Mouse (Mus musculus): ENCODE results near the gene Kcnj9. TPM values are rescaled to one million over a fixed set of nuclear protein-coding genes. Genes with fewer than 3 reads are reported as not detected.
A peak's percentile ranks its signal among the peaks of the same experiment; 100 is the strongest.

Gene Kcnj9
- polyA plus RNA-seq, 1 experiment from 2014 or later = 5.6 TPM

DNA sequence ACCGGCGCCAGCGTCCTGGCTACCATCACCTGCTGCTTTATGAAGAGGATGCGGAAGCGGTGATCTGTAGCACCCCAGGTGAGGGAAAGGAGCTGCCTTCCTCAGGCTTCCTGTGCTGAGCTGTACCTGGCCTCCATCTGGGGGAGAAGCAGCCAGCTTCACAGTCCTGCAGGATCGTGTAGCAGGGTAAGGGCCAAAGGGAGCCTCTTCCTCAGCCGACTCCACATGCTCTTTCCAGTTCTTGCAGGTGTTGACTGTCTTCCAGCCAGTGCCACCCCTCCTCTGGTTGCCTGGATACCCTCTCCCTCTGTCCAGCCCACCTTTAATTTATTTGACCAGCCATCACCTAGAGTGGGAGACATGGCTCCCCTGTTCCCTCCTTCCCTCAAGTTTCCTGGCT lies 9.8 kb downstream of the Kcnj9 start:
- Histone ChIP-seq H3K4me3 (ENCODE audit: low read length) (no peak overlapping the region), H3K27me3 (replicated peaks; ENCODE audit: control insufficient read depth, insufficient read depth, low read length) (no peaks in the 10 kb centered on the region), H3K4me2 (ENCODE audit: low read length) (no peak overlapping the region), H3K36me3 (ENCODE audit: control insufficient read depth, insufficient read depth, low read length) (peaks cover 2% of the 10 kb centered on the region; the same call in 1 of the 2 replicates), H3K27ac (ENCODE audit: low read depth, low read length) (peak overlapping the region; percentile 2; the same call in 1 of the 2 replicates), H3K9ac (ENCODE audit: low read depth, low read length) (no peak overlapping the region), H3K9me3 (ENCODE audit: control insufficient read depth, low read length) (no peaks in the 10 kb centered on the region), H3K4me1 (ENCODE audit: control insufficient read depth, insufficient read depth, low read depth, low read length) (peaks cover 13% of the 10 kb centered on the region; the same call in 1 of the 2 replicates)
- WGBS = 67% methylated on average over 7 of the region's 7 CpGs
- no peak for ATAC-seq

DNA sequence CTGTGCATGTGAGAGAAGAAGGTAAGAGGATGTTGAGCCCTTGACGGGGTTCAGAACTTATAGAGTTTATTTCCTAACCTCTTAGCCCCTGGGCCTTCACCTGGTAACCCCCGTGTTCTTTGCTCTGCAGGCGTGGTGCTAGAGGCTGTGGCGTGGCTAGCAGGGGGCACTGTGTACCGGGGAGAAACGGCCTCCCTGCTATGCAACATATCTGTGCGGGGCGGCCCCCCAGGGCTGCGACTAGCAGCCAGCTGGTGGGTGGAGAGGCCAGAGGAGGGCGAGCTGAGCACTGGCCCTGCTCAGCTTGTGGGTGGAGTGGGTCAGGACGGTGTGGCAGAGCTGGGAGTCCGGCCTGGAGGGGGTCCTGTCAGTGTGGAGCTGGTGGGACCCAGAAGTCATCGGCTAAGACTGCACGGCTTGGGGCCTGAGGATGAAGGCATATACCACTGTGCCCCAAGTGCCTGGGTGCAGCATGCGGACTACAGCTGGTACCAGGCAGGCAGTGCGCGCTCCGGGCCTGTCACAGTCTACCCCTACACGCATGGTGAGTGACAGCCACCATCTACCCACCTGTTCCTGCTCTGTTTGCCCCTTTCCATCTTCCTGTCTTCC lies 10.6 kb downstream of the Kcnj9 start:
- Histone ChIP-seq H3K4me2 (ENCODE audit: low read length) (no peak overlapping the region), H3K9ac (ENCODE audit: low read depth, low read length) (0 out of 2 replicates have a peak overlapping the region, but pooled peaks have one; percentile 6), H3K4me1 (ENCODE audit: control insufficient read depth, insufficient read depth, low read depth, low read length) (peaks cover 18% of the 10 kb centered on the region; the same call in 1 of the 2 replicates), H3K36me3 (ENCODE audit: control insufficient read depth, insufficient read depth, low read length) (peaks cover 2% of the 10 kb centered on the region; the same call in 1 of the 2 replicates), H3K4me3 (ENCODE audit: low read length) (no peak overlapping the region), H3K27me3 (replicated peaks; ENCODE audit: control insufficient read depth, insufficient read depth, low read length) (no peaks in the 10 kb centered on the region), H3K27ac (ENCODE audit: low read depth, low read length) (no peak overlapping the region), H3K9me3 (ENCODE audit: control insufficient read depth, low read length) (no peaks in the 10 kb centered on the region)
- no peak for ATAC-seq
- 63% methylated on average over 19 of the region's 19 CpGs for WGBS

DNA sequence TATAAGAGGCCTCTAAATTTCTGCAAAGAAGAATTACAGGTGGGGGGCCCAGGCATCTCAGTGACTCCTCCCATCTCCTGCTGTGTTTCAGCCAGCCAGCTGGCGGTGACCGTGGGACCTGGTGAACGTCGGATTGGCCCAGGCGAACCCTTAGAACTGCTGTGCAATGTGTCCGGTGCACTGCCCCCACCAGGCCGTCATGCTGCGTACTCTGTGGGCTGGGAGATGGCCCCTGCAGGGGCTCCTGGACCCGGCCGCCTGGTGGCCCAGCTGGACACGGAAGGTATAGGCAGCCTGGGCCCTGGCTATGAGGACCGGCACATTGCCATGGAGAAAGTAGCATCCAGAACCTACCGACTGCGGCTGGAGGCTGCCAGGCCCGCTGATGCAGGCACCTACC lies 11.2 kb downstream of the Kcnj9 start:
- H3K4me1 ChIP-seq (ENCODE audit: control insufficient read depth, insufficient read depth, low read depth, low read length) = peaks cover 22% of the 10 kb centered on the region
- H3K4me3 ChIP-seq (ENCODE audit: low read length) = no peak overlapping the region
- no peak overlapping the region for H3K27ac ChIP-seq (ENCODE audit: low read depth, low read length)
- no peak for ATAC-seq
- no peaks in the 10 kb centered on the region for H3K9me3 ChIP-seq (ENCODE audit: control insufficient read depth, low read length)
- H3K4me2 ChIP-seq (ENCODE audit: low read length) = no peak overlapping the region
- H3K27me3 ChIP-seq (replicated peaks; ENCODE audit: control insufficient read depth, insufficient read depth, low read length) = no peaks in the 10 kb centered on the region
- peaks cover 2% of the 10 kb centered on the region; the same call in 1 of the 2 replicates for H3K36me3 ChIP-seq (ENCODE audit: control insufficient read depth, insufficient read depth, low read length)
- H3K9ac ChIP-seq (ENCODE audit: low read depth, low read length) = no peak overlapping the region
- WGBS = 49% methylated on average over 15 of the region's 15 CpGs

- H3K27ac ChIP-seq (ENCODE audit: low read depth, low read length) = no peak overlapping the region
- H3K9me3 ChIP-seq (ENCODE audit: control insufficient read depth, low read length) = no peaks in the 10 kb centered on the region
- 60% methylated on average over 18 of the region's 18 CpGs for WGBS
- H3K4me1 ChIP-seq (ENCODE audit: control insufficient read depth, insufficient read depth, low read depth, low read length) = peaks cover 27% of the 10 kb centered on the region
- H3K4me3 ChIP-seq (ENCODE audit: low read length) = no peak overlapping the region
- H3K36me3 ChIP-seq (ENCODE audit: control insufficient read depth, insufficient read depth, low read length) = peaks cover 2% of the 10 kb centered on the region; the same call in 1 of the 2 replicates
- H3K9ac ChIP-seq (ENCODE audit: low read depth, low read length) = no peak overlapping the region
- no peaks in the 10 kb centered on the region for H3K27me3 ChIP-seq (replicated peaks; ENCODE audit: control insufficient read depth, insufficient read depth, low read length)
- no peak for ATAC-seq
- H3K4me2 ChIP-seq (ENCODE audit: low read length) = no peak overlapping the region
These were observed 11.7 kb downstream of the Kcnj9 start for GRCm38 (mm10) chr1:172317431-172317830.

DNA sequence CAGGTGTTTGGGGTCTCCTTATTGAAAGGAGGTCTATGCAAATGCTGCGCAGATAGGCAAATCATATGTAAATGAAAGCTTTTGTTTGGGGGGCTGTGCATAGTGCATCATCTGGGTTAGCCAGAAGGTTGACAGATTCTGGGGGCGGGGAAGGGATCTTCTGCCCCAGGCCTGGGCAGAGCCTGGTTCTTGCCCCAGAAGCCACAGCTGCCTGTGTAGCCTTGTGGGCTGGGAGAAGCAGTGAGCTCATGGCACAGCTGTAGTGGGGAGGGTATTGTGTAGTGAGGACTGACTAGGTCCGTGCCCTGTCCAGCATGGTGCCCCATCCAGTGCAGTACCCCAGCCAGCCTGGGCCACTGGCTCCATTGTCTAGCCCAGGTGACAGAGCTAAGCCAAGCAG lies 14.2 kb downstream of the Kcnj9 start:
- Histone ChIP-seq H3K9ac (ENCODE audit: low read depth, low read length) (peak overlapping the region; percentile 23; the same call in 1 of the 2 replicates), H3K9me3 (ENCODE audit: control insufficient read depth, low read length) (no peaks in the 10 kb centered on the region), H3K36me3 (ENCODE audit: control insufficient read depth, insufficient read depth, low read length) (peaks cover 2% of the 10 kb centered on the region; the same call in 1 of the 2 replicates), H3K4me1 (ENCODE audit: control insufficient read depth, insufficient read depth, low read depth, low read length) (peaks cover 35% of the 10 kb centered on the region), H3K27me3 (replicated peaks; ENCODE audit: control insufficient read depth, insufficient read depth, low read length) (no peaks in the 10 kb centered on the region), H3K4me3 (ENCODE audit: low read length) (no peak overlapping the region), H3K4me2 (ENCODE audit: low read length) (peak overlapping the region; percentile 27), H3K27ac (ENCODE audit: low read depth, low read length) (peak overlapping the region; percentile 42; the same call in 1 of the 2 replicates)
- WGBS = 22% methylated on average over 3 of the region's 3 CpGs
- ATAC-seq = peak; percentile 1; the same call in 1 of the 2 replicates

DNA sequence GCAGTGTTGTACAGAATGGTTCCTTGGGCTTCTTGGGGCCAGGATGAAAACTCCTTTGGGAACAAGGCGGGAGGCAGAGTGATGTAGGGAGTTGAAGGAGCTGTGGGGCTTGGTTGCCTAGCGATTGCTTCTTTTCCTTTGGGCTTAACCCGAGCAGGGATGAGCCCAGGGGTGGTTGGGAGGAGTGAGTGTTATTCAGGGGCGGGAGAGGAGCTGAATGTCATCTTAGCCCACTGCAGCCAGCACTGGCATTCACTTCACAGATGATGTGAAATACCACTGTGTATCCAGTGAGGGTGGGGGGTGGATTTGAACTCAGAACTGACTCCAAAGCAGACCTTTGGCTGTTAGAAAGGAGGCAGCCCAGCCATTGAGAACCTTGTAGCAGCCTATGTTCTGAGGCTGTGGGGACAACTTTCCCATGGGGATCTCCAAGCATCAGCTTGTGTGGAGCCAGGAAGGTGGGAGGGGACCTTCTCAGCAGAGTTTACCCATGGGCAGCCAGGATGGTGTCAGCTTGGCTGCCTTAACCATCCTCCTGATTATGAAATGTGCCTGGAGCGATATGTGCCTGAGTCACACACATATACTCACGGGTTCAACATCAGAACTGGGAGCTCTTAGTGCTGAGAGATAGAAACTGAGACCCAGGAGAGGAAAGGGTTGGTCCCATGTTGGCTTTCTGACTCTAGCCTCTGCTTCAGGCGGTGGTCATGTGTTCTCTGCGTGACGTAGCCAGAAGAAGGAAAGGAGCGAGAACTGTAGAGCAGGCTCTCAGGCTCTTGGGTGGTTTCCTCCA lies 15.3 kb downstream of the Kcnj9 start:
- no peak overlapping the region for H3K27ac ChIP-seq (ENCODE audit: low read depth, low read length)
- ATAC-seq = no peak
- peaks cover 2% of the 10 kb centered on the region; the same call in 1 of the 2 replicates for H3K36me3 ChIP-seq (ENCODE audit: control insufficient read depth, insufficient read depth, low read length)
- H3K9me3 ChIP-seq (ENCODE audit: control insufficient read depth, low read length) = no peaks in the 10 kb centered on the region
- no peak overlapping the region for H3K9ac ChIP-seq (ENCODE audit: low read depth, low read length)
- no peak overlapping the region for H3K4me3 ChIP-seq (ENCODE audit: low read length)
- WGBS = 53% methylated on average over 10 of the region's 10 CpGs
- H3K4me1 ChIP-seq (ENCODE audit: control insufficient read depth, insufficient read depth, low read depth, low read length) = peaks cover 42% of the 10 kb centered on the region
- H3K4me2 ChIP-seq (ENCODE audit: low read length) = peak overlapping the region; percentile 93
- H3K27me3 ChIP-seq (replicated peaks; ENCODE audit: control insufficient read depth, insufficient read depth, low read length) = no peaks in the 10 kb centered on the region

GRCm38 (mm10) chr1:172312768-172313561 lies 16.2 kb downstream of the Kcnj9 start:
- peaks cover 39% of the 10 kb centered on the region for H3K4me1 ChIP-seq (ENCODE audit: control insufficient read depth, insufficient read depth, low read depth, low read length)

DNA sequence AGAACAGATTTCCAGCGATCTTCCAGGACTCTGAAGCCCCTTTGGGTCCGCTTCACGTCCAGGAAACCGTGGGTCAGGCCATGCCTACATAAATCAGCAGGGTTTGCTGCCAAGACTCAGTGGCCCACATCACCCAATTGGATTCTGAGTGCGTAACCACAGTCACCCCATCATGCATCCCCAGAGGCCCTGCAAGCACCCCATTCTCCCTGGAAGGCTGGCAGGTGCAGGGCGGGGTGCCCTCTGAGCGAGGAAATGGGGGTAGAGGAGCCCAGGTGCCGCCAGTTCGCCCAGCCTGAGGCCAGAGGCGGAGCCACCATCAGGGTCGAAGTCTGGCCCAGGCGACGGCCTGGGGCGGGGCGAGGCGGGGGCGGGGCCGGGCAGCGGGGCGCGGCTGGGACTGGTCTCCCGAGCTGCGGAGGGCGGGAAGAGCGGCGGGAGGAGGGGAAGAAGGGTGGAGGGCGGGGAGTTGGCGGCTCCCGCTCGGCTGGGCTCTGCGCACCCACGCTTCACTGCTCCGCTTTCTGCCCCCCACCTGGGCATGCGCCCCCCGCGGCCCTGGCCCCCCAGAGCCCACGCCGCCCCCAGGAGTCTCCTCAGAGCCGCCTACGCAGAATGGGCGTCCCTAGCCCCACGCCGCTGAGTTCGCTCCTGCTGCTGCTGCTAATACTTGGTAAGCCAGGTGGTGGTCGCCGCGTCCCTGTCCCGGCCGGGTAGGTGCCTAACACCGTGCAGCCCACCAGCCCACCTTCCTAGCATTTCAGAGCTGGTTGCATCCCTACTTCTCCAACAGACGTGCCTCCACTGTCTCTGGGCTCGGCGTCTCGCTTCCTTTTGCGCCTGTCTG lies 17.0 kb downstream of the Kcnj9 start:
- peak; percentile 66 for ATAC-seq
- no peaks in the 10 kb centered on the region for H3K36me3 ChIP-seq (ENCODE audit: control insufficient read depth, insufficient read depth, low read length)
- no peaks in the 10 kb centered on the region for H3K27me3 ChIP-seq (replicated peaks; ENCODE audit: control insufficient read depth, insufficient read depth, low read length)
- H3K9me3 ChIP-seq (ENCODE audit: control insufficient read depth, low read length) = no peaks in the 10 kb centered on the region
- WGBS = under 1% methylated on average over 35 of the region's 55 CpGs
- H3K4me2 ChIP-seq (ENCODE audit: low read length) = peak overlapping the region; percentile 93
- peaks cover 36% of the 10 kb centered on the region for H3K4me1 ChIP-seq (ENCODE audit: control insufficient read depth, insufficient read depth, low read depth, low read length)
- H3K27ac ChIP-seq (ENCODE audit: low read depth, low read length) = peak overlapping the region; percentile 89
- peak overlapping the region; percentile 85 for H3K9ac ChIP-seq (ENCODE audit: low read depth, low read length)
- H3K4me3 ChIP-seq (ENCODE audit: low read length) = peak overlapping the region; percentile 75

More at GRCm38 (mm10) chr1:172312768-172313561, 16.2 kb downstream of the Kcnj9 start:
- peak overlapping the region; percentile 75 for H3K4me3 ChIP-seq (ENCODE audit: low read length)
- no peaks in the 10 kb centered on the region for H3K9me3 ChIP-seq (ENCODE audit: control insufficient read depth, low read length)
- H3K27ac ChIP-seq (ENCODE audit: low read depth, low read length) = peak overlapping the region; percentile 89; the same call in 1 of the 2 replicates
- H3K27me3 ChIP-seq (replicated peaks; ENCODE audit: control insufficient read depth, insufficient read depth, low read length) = no peaks in the 10 kb centered on the region
- H3K4me2 ChIP-seq (ENCODE audit: low read length) = peak overlapping the region; percentile 93
- H3K9ac ChIP-seq (ENCODE audit: low read depth, low read length) = peak overlapping the region; percentile 85
- no peaks in the 10 kb centered on the region; the same call in 1 of the 2 replicates for H3K36me3 ChIP-seq (ENCODE audit: control insufficient read depth, insufficient read depth, low read length)
- 12% methylated on average over 16 of the region's 16 CpGs for WGBS
- ATAC-seq = no peak
